Mouse (Mus musculus) erythroblast, embryonic 14.5 days (primary cell): ENCODE measurements around the gene Sh3rf3. TPM values are rescaled to one million over a fixed set of nuclear protein-coding genes. Genes with fewer than 3 reads are reported as not detected.

Source experiments
- H3K27me3 ChIP-seq: 2 replicates; pipeline ENCODE4 v1.6.1; 2012; ENCODE audit warnings: inconsistent platforms; ENCODE audit not compliant: control insufficient read depth
- H3K36me3 ChIP-seq: 2 replicates; pipeline ENCODE4 v1.6.1; 2012; ENCODE audit warnings: mild to moderate bottlenecking, inconsistent platforms; ENCODE audit not compliant: control insufficient read depth
- H3K4me1 ChIP-seq: 2 replicates; pipeline ENCODE4 v1.6.1; 2012; ENCODE audit warnings: inconsistent platforms; ENCODE audit not compliant: control insufficient read depth
- H3K4me3 ChIP-seq: replicated peaks from 2 replicates; pipeline ENCODE3; 2012; ENCODE audit warnings: moderate library complexity, mild to moderate bottlenecking, inconsistent platforms
- H3K9me3 ChIP-seq: 2 replicates; pipeline ENCODE4 v1.6.1; 2012; ENCODE audit warnings: low read length, inconsistent platforms, mixed read lengths; ENCODE audit not compliant: control insufficient read depth
- GATA1 ChIP-seq: IDR thresholded peaks from 2 replicates; pipeline ENCODE4 v1.6.1; 2012; ENCODE audit warnings: low read length, inconsistent platforms, mixed read lengths
- TAL1 ChIP-seq: IDR thresholded peaks from 3 replicates; pipeline ENCODE4 v1.6.1; 2012; ENCODE audit warnings: low read length, inconsistent platforms, mixed read lengths
- polyA plus RNA-seq: library from polyadenylated mRNA; stranded (reverse); fragments of >175 nt; gene quantifications from 2 replicates; pipeline ENCODE4 v1.2.3, GENCODE M21; 2012

The Sh3rf3 gene
- polyA plus RNA-seq, 1 experiment, result not detected

DNA sequence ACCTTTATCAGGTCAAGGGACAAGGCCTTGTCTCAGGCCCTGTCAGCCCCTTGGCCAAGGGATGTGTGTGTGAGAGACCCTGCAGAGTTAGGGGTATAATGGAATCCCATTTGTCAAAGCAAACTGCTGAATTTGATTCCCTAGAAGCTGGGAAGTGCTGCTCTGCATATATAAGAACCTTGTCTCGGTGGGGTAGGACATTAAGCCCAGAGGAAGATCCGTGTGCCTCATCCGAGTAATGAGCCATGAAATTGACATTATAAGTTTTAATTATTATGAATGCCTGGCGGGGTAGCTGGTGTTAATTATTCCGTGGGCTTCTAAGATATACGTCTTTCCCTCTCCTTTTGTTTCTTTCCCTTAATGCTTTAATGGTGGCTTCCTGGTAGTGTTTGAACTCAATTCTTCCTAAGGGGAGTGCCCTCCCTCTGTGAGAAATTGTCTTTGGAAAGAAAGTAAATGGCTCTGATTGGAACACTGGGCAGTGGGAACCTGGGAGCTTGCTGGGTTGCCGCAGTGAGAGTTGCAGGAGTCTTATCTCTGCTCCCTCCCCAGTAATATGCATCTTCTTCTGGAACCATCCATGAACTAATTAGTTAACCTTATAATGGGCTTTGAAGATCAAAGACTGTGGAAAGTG, 166.3 kb downstream of the Sh3rf3 start:
- Histone ChIP-seq H3K4me1 (no peaks in the 10 kb centered on the region), H3K9me3 (peaks cover 8% of the 10 kb centered on the region; the same call in 1 of the 2 replicates)

DNA sequence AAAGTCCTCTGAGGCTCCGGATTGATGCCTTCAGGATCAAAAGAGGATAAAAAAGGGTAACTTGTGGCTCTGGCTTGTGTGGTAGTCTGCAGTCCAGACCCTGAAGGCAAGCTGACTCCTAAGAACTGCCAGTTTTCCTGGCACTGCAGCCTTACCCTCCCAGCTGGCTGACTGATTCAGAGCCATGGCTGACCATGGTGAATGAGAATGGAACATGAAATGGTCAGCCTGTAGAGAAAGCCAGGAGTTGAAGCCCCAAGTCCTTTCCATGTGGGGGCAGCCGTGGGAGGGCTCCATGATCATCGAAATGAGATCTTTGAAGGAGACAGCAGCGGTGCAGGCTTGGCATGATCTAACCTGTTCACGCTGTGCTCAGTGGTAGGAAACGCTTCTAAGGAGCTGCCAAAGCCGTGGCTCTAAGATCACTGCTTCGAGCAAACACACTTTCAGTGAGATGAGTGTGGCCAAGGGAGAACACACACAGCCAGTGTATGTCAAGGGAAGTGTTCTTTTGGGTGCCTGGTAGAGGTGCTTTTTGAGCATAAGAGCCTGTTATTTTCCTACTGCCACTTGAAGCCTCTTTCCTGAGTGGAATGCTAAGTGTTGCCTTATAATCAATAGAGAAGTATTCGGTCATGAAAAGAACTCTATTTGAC, 168.6 kb downstream of the Sh3rf3 start:
- H3K4me3 ChIP-seq, result no peak overlapping the region
- H3K4me1 ChIP-seq, result no peaks in the 10 kb centered on the region
- TF ChIP-seq GATA1, result no peak
- no peak for TF ChIP-seq TAL1
- no peaks in the 10 kb centered on the region for H3K27me3 ChIP-seq
- peaks cover 8% of the 10 kb centered on the region; the same call in 1 of the 2 replicates for H3K9me3 ChIP-seq
- H3K36me3 ChIP-seq, result no peaks in the 10 kb centered on the region

More for the DNA sequence above, 166.3 kb downstream of the Sh3rf3 start:
- no peaks in the 10 kb centered on the region for H3K27me3 ChIP-seq
- no peak overlapping the region for H3K4me3 ChIP-seq
- TF ChIP-seq TAL1 (no peak), GATA1 (no peak)
- H3K36me3 ChIP-seq, result no peaks in the 10 kb centered on the region

- H3K4me3 ChIP-seq, result no peak overlapping the region
- H3K36me3 ChIP-seq, result no peaks in the 10 kb centered on the region
- H3K27me3 ChIP-seq, result no peaks in the 10 kb centered on the region
- H3K9me3 ChIP-seq, result peaks cover 8% of the 10 kb centered on the region; the same call in 1 of the 2 replicates
- TF ChIP-seq TAL1 (no peak), GATA1 (no peak)
- H3K4me1 ChIP-seq, result no peaks in the 10 kb centered on the region
Measured at GRCm38 (mm10) chr10:58982546-58983154, 169.5 kb downstream of the Sh3rf3 start.

- Histone ChIP-seq H3K9me3 (peaks cover 5% of the 10 kb centered on the region), H3K36me3 (no peaks in the 10 kb centered on the region), H3K4me3 (no peak overlapping the region), H3K4me1 (no peaks in the 10 kb centered on the region), H3K27me3 (no peaks in the 10 kb centered on the region)
- no peak for TF ChIP-seq GATA1
- TF ChIP-seq TAL1, result no peak
Measured at GRCm38 (mm10) chr10:58991611-58992010, 178.5 kb downstream of the Sh3rf3 start.

GRCm38 (mm10) chr10:58994726-58995125, 181.6 kb downstream of the Sh3rf3 start:
- H3K4me3 ChIP-seq, result no peak overlapping the region
- H3K9me3 ChIP-seq, result peaks cover 2% of the 10 kb centered on the region
- no peaks in the 10 kb centered on the region for H3K27me3 ChIP-seq
- no peaks in the 10 kb centered on the region for H3K36me3 ChIP-seq
- TF ChIP-seq TAL1 (no peak), GATA1 (no peak)
- no peaks in the 10 kb centered on the region for H3K4me1 ChIP-seq

DNA sequence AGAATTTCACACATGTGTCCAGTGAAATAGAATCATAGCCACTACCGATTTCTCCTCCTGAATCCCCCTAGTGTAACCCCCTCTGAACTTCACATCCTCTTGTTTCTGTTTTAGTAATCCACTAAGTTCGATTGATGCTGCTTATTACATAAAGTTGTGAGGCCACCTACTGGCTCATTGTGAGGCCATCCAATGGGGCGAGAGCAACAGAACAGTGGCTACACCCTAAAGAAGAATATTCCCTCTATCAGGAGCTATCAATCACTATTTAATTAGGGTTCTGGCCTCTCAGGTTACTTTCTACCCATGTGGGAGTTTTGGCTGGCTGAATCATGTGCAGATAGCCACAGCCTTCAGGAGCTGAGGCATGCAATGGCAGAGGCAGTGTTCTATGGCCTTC, 182.0 kb downstream of the Sh3rf3 start:
- TF ChIP-seq GATA1, result no peak
- H3K36me3 ChIP-seq, result no peaks in the 10 kb centered on the region

GRCm38 (mm10) chr10:59002361-59002760, 189.2 kb downstream of the Sh3rf3 start:
- no peak overlapping the region for H3K4me3 ChIP-seq
- H3K27me3 ChIP-seq, result no peaks in the 10 kb centered on the region

More for the DNA sequence above, 182.0 kb downstream of the Sh3rf3 start:
- H3K27me3 ChIP-seq, result no peaks in the 10 kb centered on the region
- H3K4me1 ChIP-seq, result no peaks in the 10 kb centered on the region
- H3K9me3 ChIP-seq, result peaks cover 2% of the 10 kb centered on the region
- no peak overlapping the region for H3K4me3 ChIP-seq

GRCm38 (mm10) chr10:59011415-59011814, 198.3 kb downstream of the Sh3rf3 start:
- Histone ChIP-seq H3K27me3 (no peaks in the 10 kb centered on the region), H3K36me3 (no peaks in the 10 kb centered on the region), H3K4me1 (no peaks in the 10 kb centered on the region), H3K4me3 (no peak overlapping the region), H3K9me3 (no peaks in the 10 kb centered on the region)
- TF ChIP-seq TAL1 (no peak), GATA1 (no peak)

More at GRCm38 (mm10) chr10:59002361-59002760, 189.2 kb downstream of the Sh3rf3 start:
- Histone ChIP-seq H3K4me1 (no peaks in the 10 kb centered on the region), H3K9me3 (no peaks in the 10 kb centered on the region), H3K36me3 (no peaks in the 10 kb centered on the region)
- TF ChIP-seq GATA1, result no peak
- TF ChIP-seq TAL1, result no peak

- H3K9me3 ChIP-seq, result no peaks in the 10 kb centered on the region
- H3K4me3 ChIP-seq, result no peak overlapping the region
- TF ChIP-seq GATA1, result no peak
- TF ChIP-seq TAL1, result no peak
- no peaks in the 10 kb centered on the region for H3K27me3 ChIP-seq
- no peaks in the 10 kb centered on the region for H3K36me3 ChIP-seq
- H3K4me1 ChIP-seq, result no peaks in the 10 kb centered on the region
Measured at GRCm38 (mm10) chr10:59013618-59014017, 200.5 kb downstream of the Sh3rf3 start.
